Mouse (Mus musculus) T-helper 1 cell (primary cell): ENCODE data around the gene Lpcat2.

Source experiments
- in situ Hi-C: fragments of 300-600 bp; cut with MboI, MseI; formaldehyde crosslinking; loops from one replicate; pipeline ENCODE4 v1.15.1; 2025; ENCODE audit warnings: high pct_unique_total_duplicates

Lpcat2 gene

DNA sequence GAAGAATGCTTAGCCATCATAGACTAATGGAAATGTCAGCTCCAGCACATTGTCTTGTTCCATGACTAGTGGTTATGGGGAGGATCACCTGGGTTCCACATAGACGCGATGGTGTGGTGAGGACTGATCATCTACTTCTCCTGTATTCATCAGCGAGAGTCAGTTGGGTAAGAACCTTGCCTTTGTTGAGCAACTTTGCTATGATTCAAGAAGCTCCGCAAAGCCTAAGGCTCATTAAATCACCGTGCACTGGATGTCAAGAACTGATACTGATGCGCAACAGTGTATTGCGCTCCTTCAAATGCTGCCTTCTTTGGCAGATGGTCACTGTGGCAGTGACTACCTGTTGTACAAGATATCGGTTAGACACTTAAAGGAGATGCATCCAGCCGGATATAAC lies 51.4 kb downstream of the Lpcat2 start:
- in situ Hi-C loops: no loop called here

DNA sequence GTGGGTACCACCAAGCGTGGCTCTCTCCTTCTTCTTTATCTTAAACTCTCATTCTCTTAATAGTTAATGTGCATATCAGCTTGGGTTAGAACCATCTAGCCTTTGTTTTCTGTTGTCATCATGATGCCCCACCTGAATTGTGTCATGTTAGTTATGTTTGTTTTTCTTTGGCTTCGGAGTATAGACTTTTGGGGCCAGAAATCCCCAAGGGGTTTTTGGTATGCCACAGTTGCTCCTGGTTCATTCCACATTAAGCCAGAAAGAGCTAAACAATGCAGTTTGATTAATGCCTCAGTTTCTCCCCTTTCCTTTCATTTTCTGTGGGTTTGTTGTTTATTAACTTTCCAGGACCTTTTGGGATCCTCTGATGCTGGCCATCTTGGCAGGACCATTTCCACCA lies 53.3 kb downstream of the Lpcat2 start:
- in situ Hi-C loops: no loop called here

DNA sequence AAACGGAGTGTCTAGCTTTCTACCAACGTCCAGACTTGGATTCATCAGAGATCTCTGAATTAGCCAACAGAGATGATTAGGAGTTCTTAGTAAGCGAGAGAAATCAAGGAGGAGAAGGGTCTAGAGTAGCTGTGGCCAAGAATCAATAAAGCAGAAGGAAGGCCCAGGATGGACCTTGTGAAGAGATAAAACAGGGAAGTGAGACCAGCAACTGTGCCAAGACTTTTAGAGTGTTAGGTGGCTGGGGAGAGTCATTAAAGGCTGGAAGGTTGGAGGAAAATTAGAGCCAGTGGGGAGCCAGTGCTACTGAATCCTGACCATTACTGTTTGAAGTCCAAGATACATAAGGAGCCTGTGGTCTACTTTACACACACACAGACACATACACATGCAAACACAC lies 56.3 kb downstream of the Lpcat2 start:
- in situ Hi-C loops: no loop called here

DNA sequence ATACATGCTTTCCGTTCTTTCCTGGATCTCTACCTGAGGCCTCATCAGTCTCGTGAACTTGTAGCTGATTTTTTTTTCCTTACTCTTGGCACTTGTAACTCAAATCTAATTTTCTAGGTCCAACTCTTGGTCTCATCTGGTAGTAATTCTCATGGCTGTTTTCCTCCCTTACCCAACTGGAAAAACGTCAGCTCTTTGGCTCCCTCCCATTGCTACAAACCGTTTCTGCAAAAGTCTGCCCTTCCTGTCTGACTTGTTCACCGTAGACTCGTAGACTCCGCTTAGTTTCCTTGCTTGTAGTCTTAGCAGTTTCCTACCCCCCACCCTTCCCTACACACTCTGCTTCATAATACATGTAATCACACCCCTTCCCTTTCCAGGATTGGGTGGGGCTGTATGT lies 58.3 kb downstream of the Lpcat2 start:
- in situ Hi-C loops: no loop called here

DNA sequence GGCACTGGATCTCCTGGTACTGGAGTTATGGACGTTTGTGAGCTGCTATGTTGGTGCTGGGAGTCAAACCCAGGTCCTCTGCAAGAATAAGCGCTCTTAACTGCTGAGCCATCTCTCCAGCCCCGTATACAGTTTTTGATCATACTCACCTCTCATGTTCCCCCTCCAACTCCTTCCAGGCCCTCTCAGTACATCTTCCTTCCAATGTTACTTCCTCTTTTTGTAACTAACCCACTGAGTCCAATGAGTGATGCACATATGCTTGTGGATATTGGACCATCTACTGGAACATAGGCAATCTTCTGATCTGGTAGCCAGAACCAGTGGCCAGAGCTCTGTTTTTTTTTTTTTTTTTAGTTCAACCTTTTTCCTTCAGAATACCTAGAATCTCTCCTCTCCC lies 60.9 kb downstream of the Lpcat2 start:
- in situ Hi-C loops: no loop called here

GRCm38 (mm10) chr8:92921768-92922167 lies 66.6 kb downstream of the Lpcat2 start:
- in situ Hi-C loops: no loop called here

DNA sequence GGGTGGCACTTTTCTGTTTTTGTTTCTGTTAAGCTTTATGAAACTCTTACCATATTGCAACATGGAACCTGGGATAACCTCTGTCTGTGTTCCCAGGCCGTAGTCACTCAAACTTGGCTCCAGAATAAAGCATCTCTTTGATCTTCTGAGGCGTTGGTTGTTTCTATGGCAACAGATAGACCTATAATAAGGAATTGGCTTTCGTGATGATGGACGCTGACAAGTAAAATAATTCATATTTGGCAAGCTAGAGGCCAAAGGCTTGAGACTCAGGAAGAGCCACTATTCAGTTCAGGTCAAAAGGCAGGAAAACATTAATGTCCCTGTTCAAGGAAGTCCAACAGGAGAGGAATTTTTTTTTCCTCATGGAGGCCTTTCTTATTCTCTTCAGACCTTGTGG lies 73.8 kb downstream of the Lpcat2 start:
- in situ Hi-C loops: no loop called here

- in situ Hi-C loops: no loop called here
Observed at GRCm38 (mm10) chr8:92938056-92938455, 82.9 kb downstream of the Lpcat2 start.

GRCm38 (mm10) chr8:92949071-92949470 lies 93.9 kb downstream of the Lpcat2 start:
- in situ Hi-C loops: no loop called here

- in situ Hi-C loops: no loop called here
Observed at GRCm38 (mm10) chr8:92950639-92951371, 95.7 kb downstream of the Lpcat2 start.

- in situ Hi-C loops: no loop called here
Observed at GRCm38 (mm10) chr8:92954044-92954443, 98.9 kb downstream of the Lpcat2 start.

DNA sequence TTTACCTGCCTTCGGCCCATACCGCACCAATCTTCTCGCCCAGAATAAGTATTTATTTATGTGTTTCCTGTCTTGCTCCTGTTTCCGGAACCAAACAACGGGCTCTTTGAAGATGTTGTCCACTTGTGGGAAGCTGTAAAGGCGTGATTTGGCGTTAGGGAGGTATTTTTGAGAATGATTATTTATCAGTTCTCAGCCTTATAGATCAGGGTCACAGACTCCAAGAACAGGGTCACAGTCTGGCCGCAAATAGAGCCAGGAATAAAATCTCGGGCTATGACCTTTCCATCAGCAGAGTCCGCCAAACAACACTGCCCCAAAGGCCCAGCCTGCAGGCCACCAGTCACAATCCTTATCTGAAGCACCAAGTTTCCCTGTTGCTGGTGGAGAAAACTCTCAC lies 104.6 kb downstream of the Lpcat2 start, which contains the start of gene Slc6a2:
Slc6a2 (plus strand) TSS at position 301 of the 400 bp plus-strand sequence.
- in situ Hi-C loops: no loop called here

DNA sequence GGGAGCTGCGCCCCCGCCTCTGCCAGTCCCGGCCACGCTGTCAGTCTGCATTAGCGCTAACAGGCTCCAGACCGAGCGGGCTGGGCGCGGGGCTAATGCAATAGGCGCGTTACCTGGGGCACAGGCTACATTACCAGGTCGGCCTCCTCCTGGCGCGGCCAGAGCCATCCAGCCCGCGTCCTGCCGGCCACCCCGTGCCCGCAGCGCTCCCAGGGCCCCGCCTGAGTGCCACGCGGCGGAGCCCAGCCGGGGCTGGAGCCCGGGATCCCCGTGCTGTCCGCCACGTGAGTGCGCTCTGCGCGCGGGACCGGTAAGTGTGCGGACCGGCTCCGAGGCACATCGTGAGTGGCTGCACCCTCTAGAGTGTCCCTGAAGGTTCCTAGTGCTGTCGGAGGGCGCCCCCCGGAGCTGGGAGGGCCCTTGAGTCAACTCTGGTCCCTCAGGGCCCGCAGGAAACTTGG lies 105.3 kb downstream of the Lpcat2 start:
- in situ Hi-C loops: no loop called here

DNA sequence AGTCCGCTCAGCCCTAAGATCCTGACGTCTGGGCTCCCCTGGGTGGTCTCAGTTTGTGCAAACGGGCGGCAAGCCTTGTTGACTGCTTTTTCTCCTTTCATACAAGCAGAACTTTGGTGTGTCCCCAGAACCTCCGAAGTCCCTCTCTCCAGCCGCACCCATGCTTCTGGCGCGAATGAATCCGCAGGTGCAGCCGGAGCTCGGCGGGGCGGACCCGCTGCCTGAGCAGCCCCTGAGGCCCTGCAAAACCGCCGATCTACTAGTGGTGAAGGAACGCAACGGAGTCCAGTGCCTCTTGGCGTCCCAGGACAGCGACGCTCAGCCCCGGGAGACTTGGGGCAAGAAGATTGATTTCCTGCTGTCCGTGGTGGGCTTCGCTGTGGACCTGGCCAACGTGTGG lies 105.9 kb downstream of the Lpcat2 start:
- in situ Hi-C loops: no loop called here

DNA sequence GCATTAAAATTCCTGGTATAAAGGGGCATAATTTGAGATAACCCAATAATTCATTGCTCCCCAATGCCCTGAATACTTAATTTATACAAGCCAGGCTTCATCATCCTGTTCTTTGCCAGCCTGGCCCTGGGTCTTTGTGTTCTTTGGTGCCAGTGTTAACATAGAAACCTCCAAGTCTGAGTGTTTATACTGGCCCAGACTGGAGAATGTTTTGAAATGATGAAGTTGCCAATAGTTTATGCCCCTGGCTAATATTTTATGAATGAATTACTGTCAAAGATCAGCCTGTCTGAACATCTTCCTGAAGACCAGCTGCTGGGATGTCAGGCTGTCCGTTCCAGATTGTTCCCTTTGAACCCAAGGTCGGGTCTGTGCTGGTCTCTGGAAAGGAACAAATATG lies 109.4 kb downstream of the Lpcat2 start:
- in situ Hi-C loops: no loop called here
